Comparison of ENCODE assay signal across 8 mouse cellular contexts in the genomic region with DNA sequence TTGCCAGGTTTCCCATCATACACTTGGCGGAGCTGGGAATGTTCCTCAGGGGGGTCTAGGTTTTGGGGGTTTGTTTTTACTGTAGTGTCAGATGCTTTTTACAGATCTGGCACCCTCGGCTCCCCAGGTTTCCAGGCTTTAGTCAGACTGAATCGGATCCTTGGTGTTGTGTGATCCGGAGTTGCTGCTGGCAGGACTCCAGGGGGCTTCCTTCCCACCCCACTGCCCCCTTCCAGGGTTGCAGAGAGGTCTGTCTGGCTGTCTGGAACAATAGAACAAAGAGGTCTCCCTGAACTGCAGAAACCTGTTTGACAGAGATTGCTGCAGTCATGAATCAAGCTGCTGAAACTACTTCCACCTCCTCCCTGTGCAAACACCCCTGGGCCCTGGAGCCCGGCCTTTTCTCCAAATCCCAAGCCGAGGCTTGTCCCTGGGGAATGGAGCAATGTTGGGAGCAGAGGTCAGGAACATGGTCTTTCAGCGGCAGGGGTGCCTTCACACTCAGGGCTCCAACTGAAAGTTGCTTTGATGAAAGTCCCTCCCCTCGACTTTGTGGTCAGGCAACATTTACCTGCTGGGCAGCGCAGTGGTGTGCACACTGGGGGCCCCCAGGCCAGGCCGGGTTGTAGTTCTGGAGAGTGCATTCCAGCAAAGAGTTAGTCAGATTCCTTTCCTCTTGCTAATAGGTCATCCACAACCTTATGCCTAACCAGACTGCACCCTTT. TPM values are rescaled to one million over a fixed set of nuclear protein-coding genes. Genes with fewer than 3 reads are reported as not detected.
A peak's percentile ranks its signal among the peaks of the same experiment; 100 is the strongest.
DNase-seq lines count a peak whose midpoint lies in the region; ATAC-seq and TF ChIP-seq lines count a peak whose summit lies in the region.

No protein-coding gene starts in this region.

- H3K4me1 ChIP-seq in forebrain, embryonic 13.5 days = peaks cover 10% of the 10 kb centered on the region; the same call in 1 of the 2 replicates
- H3K4me1 ChIP-seq in forebrain, embryonic 14.5 days (ENCODE audit: control insufficient read depth, insufficient read depth, low read length) = no peaks in the 10 kb centered on the region; the same call in 1 of the 2 replicates
- H3K4me1 ChIP-seq in forebrain, embryonic 16.5 days (replicated peaks; ENCODE audit: control insufficient read depth, insufficient read depth, low read length) = peaks cover 7% of the 10 kb centered on the region
- H3K4me1 ChIP-seq in liver, postnatal 0 days (ENCODE audit: insufficient read depth) = 0 out of 2 replicates have a peak, but pooled peaks cover 3% of the 10 kb centered on the region

- H3K9me3 ChIP-seq in forebrain, embryonic 13.5 days (replicated peaks) = no peaks in the 10 kb centered on the region
- H3K9me3 ChIP-seq in forebrain, embryonic 14.5 days (replicated peaks; ENCODE audit: control insufficient read depth, low read length) = no peaks in the 10 kb centered on the region
- H3K9me3 ChIP-seq in forebrain, embryonic 16.5 days (ENCODE audit: control insufficient read depth, low read length) = no peaks in the 10 kb centered on the region
- H3K9me3 ChIP-seq in liver, postnatal 0 days (ENCODE audit: low read length) = no peaks in the 10 kb centered on the region

- H3K27ac ChIP-seq in forebrain, embryonic 13.5 days = no peak overlapping the region
- H3K27ac ChIP-seq in forebrain, embryonic 14.5 days (ENCODE audit: low read depth, low read length) = no peak overlapping the region
- H3K27ac ChIP-seq in forebrain, embryonic 16.5 days (ENCODE audit: low read length) = no peak overlapping the region
- H3K27ac ChIP-seq in liver, postnatal 0 days (ENCODE audit: low read depth) = no peak overlapping the region

- TF ChIP-seq EP300 in liver, postnatal 0 days (IDR thresholded peaks at IDR 0.05; ENCODE audit: low read depth) = no peak

- H3K27me3 ChIP-seq in forebrain, embryonic 13.5 days = no peaks in the 10 kb centered on the region
- H3K27me3 ChIP-seq in forebrain, embryonic 14.5 days (replicated peaks; ENCODE audit: control insufficient read depth, insufficient read depth, low read length) = no peaks in the 10 kb centered on the region
- no peaks in the 10 kb centered on the region for H3K27me3 ChIP-seq in forebrain, embryonic 16.5 days (replicated peaks; ENCODE audit: control insufficient read depth, insufficient read depth, low read length)
- no peaks in the 10 kb centered on the region for H3K27me3 ChIP-seq in liver, postnatal 0 days (ENCODE audit: insufficient read depth, low read length)

- no peak overlapping the region for H3K9ac ChIP-seq in forebrain, embryonic 13.5 days
- no peak overlapping the region for H3K9ac ChIP-seq in forebrain, embryonic 14.5 days (ENCODE audit: low read length)
- no peak overlapping the region for H3K9ac ChIP-seq in forebrain, embryonic 16.5 days (replicated peaks; ENCODE audit: low read depth, low read length)
- no peak overlapping the region for H3K9ac ChIP-seq in liver, postnatal 0 days (replicated peaks)

- no peak overlapping the region for H3K4me2 ChIP-seq in forebrain, embryonic 13.5 days
- H3K4me2 ChIP-seq in forebrain, embryonic 14.5 days (ENCODE audit: low read length) = no peak overlapping the region
- H3K4me2 ChIP-seq in forebrain, embryonic 16.5 days (ENCODE audit: low read length) = no peak overlapping the region
- no peak overlapping the region for H3K4me2 ChIP-seq in liver, postnatal 0 days (ENCODE audit: low read depth, low read length)

- DNase-seq in forebrain, embryonic 14.5 days (ENCODE audit: low spot score) = no peak
- DNase-seq in 3134 (ENCODE audit: extremely low read depth, insufficient read length, low spot score) = peak; percentile 85
- peak; percentile 36 for DNase-seq in liver, postnatal 0 days
- no peak for DNase-seq in gastrocnemius, postnatal 4 days (ENCODE audit: low spot score in 2 of 2)

- no peak overlapping the region for H3K4me3 ChIP-seq in forebrain, embryonic 13.5 days
- no peak overlapping the region for H3K4me3 ChIP-seq in forebrain, embryonic 14.5 days (ENCODE audit: low read depth, low read length)
- no peak overlapping the region for H3K4me3 ChIP-seq in forebrain, embryonic 16.5 days (replicated peaks; ENCODE audit: low read length)
- no peak overlapping the region for H3K4me3 ChIP-seq in liver, postnatal 0 days (ENCODE audit: low read depth, low read length)

- WGBS in forebrain, embryonic 13.5 days = 23% methylated on average over 10 of the region's 10 CpGs
- 21% methylated on average over 10 of the region's 10 CpGs for WGBS in forebrain, embryonic 14.5 days
- 20% methylated on average over 10 of the region's 10 CpGs for WGBS in forebrain, embryonic 16.5 days
- 24% methylated on average over 10 of the region's 10 CpGs for WGBS in liver, postnatal 0 days (ENCODE audit: insufficient replicate concordance)

- no peaks in the 10 kb centered on the region for H3K36me3 ChIP-seq in forebrain, embryonic 13.5 days (ENCODE audit: poor library complexity, severe bottlenecking)
- H3K36me3 ChIP-seq in forebrain, embryonic 14.5 days (ENCODE audit: control insufficient read depth, insufficient read depth, low read length) = no peaks in the 10 kb centered on the region
- H3K36me3 ChIP-seq in forebrain, embryonic 16.5 days (ENCODE audit: control insufficient read depth, insufficient read depth) = no peaks in the 10 kb centered on the region
- H3K36me3 ChIP-seq in liver, postnatal 0 days (replicated peaks; ENCODE audit: insufficient read depth, low read length) = no peaks in the 10 kb centered on the region

- no peak for TF ChIP-seq CTCF in liver, postnatal 0 days (IDR thresholded peaks at IDR 0.05; ENCODE audit: low read depth)

- ATAC-seq in forebrain, embryonic 13.5 days = 0 out of 2 replicates have a peak, but pooled peaks have one; percentile 20
- no peak; the same call in 1 of the 2 replicates for ATAC-seq in forebrain, embryonic 14.5 days
- peak; percentile 35; the same call in 1 of the 2 replicates for ATAC-seq in forebrain, embryonic 16.5 days
- peak; percentile 60; the same call in 1 of the 2 replicates for ATAC-seq in liver, postnatal 0 days
- no peak for ATAC-seq in erythroblast, adult 5-6 weeks (replicated peaks; ENCODE audit: low FRiP score, poor library complexity, severe bottlenecking)
- no peak for ATAC-seq in megakaryocyte-erythroid progenitor cell, adult 5-6 weeks (replicated peaks; ENCODE audit: low FRiP score, low TSS enrichment, poor library complexity, severe bottlenecking)

RNA-seq across cellular contexts. Expression of a gene that starts 49.3 kb away (rescaled TPM):
- polyA plus RNA-seq in forebrain, embryonic 13.5 days (2015; fragmentation: Nextera tagmentation; extraction: Ambion mirVana) = 0.10 and 0.39 TPM in 2 replicates
- 0.48 TPM in 2 replicates for polyA plus RNA-seq in forebrain, embryonic 14.5 days (2014; fragmentation: Nextera tagmentation; extraction: Ambion mirVana)
- 0.33 and 0.47 TPM in 2 replicates for polyA plus RNA-seq in forebrain, embryonic 16.5 days (2015; fragmentation: Nextera tagmentation; extraction: Ambion mirVana)
- 0.66 and 3.9 TPM in 2 replicates for polyA plus RNA-seq in liver, postnatal 0 days (2015; fragmentation: Nextera tagmentation; extraction: Ambion mirVana)
- total RNA-seq in erythroblast, adult 5-6 weeks (2015; ENCODE audit: low replicate concordance) = not detected in 2 replicates
- total RNA-seq in erythroblast, adult 5-6 weeks (2017; ENCODE audit: low replicate concordance) = 5.9 and 12.6 TPM in 2 replicates
- 100 to 1,000 TPM; 579 to 657 TPM for total RNA-seq in gastrocnemius, postnatal 4 days (2021)
- total RNA-seq in megakaryocyte-erythroid progenitor cell, adult 5-6 weeks (2014; fragmentation: Nextera tagmentation) = not detected in 2 replicates
- total RNA-seq in megakaryocyte-erythroid progenitor cell, adult 5-6 weeks (2017) = not detected in 2 replicates

Comparison
In these comparisons a context has a peak if more than half of its experiments do, and no peak if none do; other contexts are left out.
1. ATAC-seq: peak in forebrain, embryonic 13.5 days (single experiment), forebrain, embryonic 16.5 days (single experiment) and liver, postnatal 0 days (single experiment); none in forebrain, embryonic 14.5 days (single experiment), erythroblast, adult 5-6 weeks (single experiment) and megakaryocyte-erythroid progenitor cell, adult 5-6 weeks (single experiment).
2. DNase-seq: peak in 3134 (single experiment) and liver, postnatal 0 days (single experiment); none in forebrain, embryonic 14.5 days (single experiment) and gastrocnemius, postnatal 4 days (0 of 2).